Mouse (Mus musculus): ENCODE measurements around the gene Spint2. TPM values are rescaled to one million over a fixed set of nuclear protein-coding genes. Genes with fewer than 3 reads are reported as not detected.

The Spint2 gene
- polyA plus RNA-seq, 1 experiment from 2014 or later: 23.8 TPM

- peak within 1 kb of the TSS; percentile 85 for H3K4me2 ChIP-seq (replicated peaks)
- H3K4me3 ChIP-seq: peak within 1 kb of the TSS; percentile 53
- H3K9me3 ChIP-seq: no peaks in the 10 kb centered on the region
- under 1% methylated on average over 59 of the region's 59 CpGs for WGBS
- ATAC-seq (ENCODE audit: low FRiP score, low read depth): peak; percentile 25; the same call in 1 of the 2 replicates
- no peaks in the 10 kb centered on the region for H3K36me3 ChIP-seq
- peak within 1 kb of the TSS; percentile 30 for H3K27ac ChIP-seq (replicated peaks)
- H3K9ac ChIP-seq (replicated peaks): peak within 1 kb of the TSS; percentile 61
- H3K27me3 ChIP-seq: peaks cover 50% of the 10 kb centered on the region
- peaks cover 47% of the 10 kb centered on the region for H3K4me1 ChIP-seq
These were observed 7.4 kb upstream of the Spint2 start, which contains the start of gene Ppp1r14a for GRCm38 (mm10) chr7:29288942-29289638. Gene Ppp1r14a (plus strand): TSS chr7:29289308.

GRCm38 (mm10) chr7:29288079-29288478, 6.4 kb upstream of the Spint2 start:
- H3K36me3 ChIP-seq: no peaks in the 10 kb centered on the region
- H3K4me3 ChIP-seq: no peak overlapping the region
- H3K4me2 ChIP-seq (replicated peaks): no peak overlapping the region
- no peak overlapping the region for H3K27ac ChIP-seq (replicated peaks)
- H3K9me3 ChIP-seq: no peaks in the 10 kb centered on the region
- H3K27me3 ChIP-seq: peaks cover 59% of the 10 kb centered on the region
- WGBS: 87% methylated on average over 2 of the region's 2 CpGs
- ATAC-seq (ENCODE audit: low FRiP score, low read depth): no peak
- peaks cover 37% of the 10 kb centered on the region for H3K4me1 ChIP-seq
- no peak overlapping the region for H3K9ac ChIP-seq (replicated peaks)

- Histone ChIP-seq H3K4me1 (peaks cover 31% of the 10 kb centered on the region), H3K4me2 (replicated peaks) (no peak overlapping the region), H3K36me3 (no peaks in the 10 kb centered on the region), H3K27me3 (peaks cover 64% of the 10 kb centered on the region), H3K27ac (replicated peaks) (no peak overlapping the region), H3K9me3 (no peaks in the 10 kb centered on the region), H3K4me3 (no peak overlapping the region), H3K9ac (replicated peaks) (no peak overlapping the region)
- no peak for ATAC-seq (ENCODE audit: low FRiP score, low read depth)
- 89% methylated on average over 7 of the region's 7 CpGs for WGBS
These were observed 5.8 kb upstream of the Spint2 start for GRCm38 (mm10) chr7:29287481-29287880.

GRCm38 (mm10) chr7:29284523-29284922, 2.8 kb upstream of the Spint2 start:
- H3K4me3 ChIP-seq: no peak overlapping the region
- peaks cover 77% of the 10 kb centered on the region for H3K27me3 ChIP-seq

GRCm38 (mm10) chr7:29283876-29284275, 2.2 kb upstream of the Spint2 start:
- WGBS: 88% methylated on average over 4 of the region's 4 CpGs
- no peak for ATAC-seq (ENCODE audit: low FRiP score, low read depth)
- Histone ChIP-seq H3K36me3 (no peaks in the 10 kb centered on the region), H3K9me3 (no peaks in the 10 kb centered on the region), H3K9ac (replicated peaks) (no peak overlapping the region), H3K4me3 (no peak overlapping the region), H3K27me3 (peaks cover 70% of the 10 kb centered on the region), H3K27ac (replicated peaks) (no peak overlapping the region), H3K4me2 (replicated peaks) (no peak overlapping the region), H3K4me1 (peaks cover 18% of the 10 kb centered on the region)

More at GRCm38 (mm10) chr7:29284523-29284922, 2.8 kb upstream of the Spint2 start:
- ATAC-seq (ENCODE audit: low FRiP score, low read depth): no peak
- no peaks in the 10 kb centered on the region for H3K9me3 ChIP-seq
- H3K4me2 ChIP-seq (replicated peaks): no peak overlapping the region
- H3K27ac ChIP-seq (replicated peaks): no peak overlapping the region
- H3K9ac ChIP-seq (replicated peaks): no peak overlapping the region
- H3K4me1 ChIP-seq: peaks cover 25% of the 10 kb centered on the region
- WGBS: 96% methylated on average over 6 of the region's 6 CpGs
- H3K36me3 ChIP-seq: no peaks in the 10 kb centered on the region

- peaks cover 60% of the 10 kb centered on the region for H3K27me3 ChIP-seq
These were observed 402 bp upstream of the Spint2 start for GRCm38 (mm10) chr7:29282074-29282554.

GRCm38 (mm10) chr7:29280801-29281200, 911 bp downstream of the Spint2 start:
- peaks cover 52% of the 10 kb centered on the region for H3K27me3 ChIP-seq
- WGBS: 16% methylated on average over 13 of the region's 13 CpGs
- H3K27ac ChIP-seq (replicated peaks): no peak overlapping the region
- H3K4me3 ChIP-seq: peak overlapping the region; percentile 55
- ATAC-seq (ENCODE audit: low FRiP score, low read depth): no peak
- peak overlapping the region; percentile 89 for H3K4me2 ChIP-seq (replicated peaks)
- no peak overlapping the region; the same call in 1 of the 2 replicates for H3K9ac ChIP-seq (replicated peaks)
- no peaks in the 10 kb centered on the region for H3K36me3 ChIP-seq
- peaks cover 18% of the 10 kb centered on the region for H3K4me1 ChIP-seq
- no peaks in the 10 kb centered on the region for H3K9me3 ChIP-seq

More at GRCm38 (mm10) chr7:29282074-29282554, 402 bp upstream of the Spint2 start:
- no peak overlapping the region for H3K27ac ChIP-seq (replicated peaks)
- no peaks in the 10 kb centered on the region for H3K9me3 ChIP-seq
- peaks cover 18% of the 10 kb centered on the region for H3K4me1 ChIP-seq
- H3K4me2 ChIP-seq (replicated peaks): peak overlapping the region; percentile 89
- no peaks in the 10 kb centered on the region for H3K36me3 ChIP-seq
- no peak for ATAC-seq (ENCODE audit: low FRiP score, low read depth)
- 13% methylated on average over 21 of the region's 21 CpGs for WGBS
- H3K4me3 ChIP-seq: peak overlapping the region; percentile 55
- H3K9ac ChIP-seq (replicated peaks): peak overlapping the region; percentile 60

GRCm38 (mm10) chr7:29279924-29280323, 1.8 kb downstream of the Spint2 start:
- Histone ChIP-seq H3K27ac (replicated peaks) (no peak overlapping the region), H3K36me3 (no peaks in the 10 kb centered on the region), H3K4me1 (peaks cover 18% of the 10 kb centered on the region), H3K4me3 (no peak overlapping the region), H3K4me2 (replicated peaks) (no peak overlapping the region), H3K27me3 (peaks cover 52% of the 10 kb centered on the region), H3K9ac (replicated peaks) (no peak overlapping the region), H3K9me3 (no peaks in the 10 kb centered on the region)
- ATAC-seq (ENCODE audit: low FRiP score, low read depth): no peak
- 90% methylated on average over 8 of the region's 8 CpGs for WGBS

- no peaks in the 10 kb centered on the region for H3K36me3 ChIP-seq
- no peak overlapping the region for H3K4me2 ChIP-seq (replicated peaks)
- no peak for ATAC-seq (ENCODE audit: low FRiP score, low read depth)
- peaks cover 45% of the 10 kb centered on the region for H3K27me3 ChIP-seq
- no peak overlapping the region for H3K4me3 ChIP-seq
- H3K9ac ChIP-seq (replicated peaks): no peak overlapping the region
- peaks cover 18% of the 10 kb centered on the region for H3K4me1 ChIP-seq
- no peak overlapping the region for H3K27ac ChIP-seq (replicated peaks)
- H3K9me3 ChIP-seq: no peaks in the 10 kb centered on the region
These were observed 2.5 kb downstream of the Spint2 start for GRCm38 (mm10) chr7:29279261-29279660.

- H3K4me2 ChIP-seq (replicated peaks): no peak overlapping the region
- ATAC-seq (ENCODE audit: low FRiP score, low read depth): no peak
- peaks cover 18% of the 10 kb centered on the region for H3K4me1 ChIP-seq
- H3K27ac ChIP-seq (replicated peaks): no peak overlapping the region
- no peak overlapping the region for H3K9ac ChIP-seq (replicated peaks)
- H3K27me3 ChIP-seq: peaks cover 30% of the 10 kb centered on the region
- WGBS: 91% methylated on average over 4 of the region's 4 CpGs
- no peaks in the 10 kb centered on the region for H3K9me3 ChIP-seq
- H3K4me3 ChIP-seq: no peak overlapping the region
- no peaks in the 10 kb centered on the region for H3K36me3 ChIP-seq
These were observed 4.2 kb downstream of the Spint2 start for GRCm38 (mm10) chr7:29277510-29277909.

- Histone ChIP-seq H3K4me3 (no peak overlapping the region), H3K36me3 (no peaks in the 10 kb centered on the region), H3K27ac (replicated peaks) (no peak overlapping the region), H3K9ac (replicated peaks) (no peak overlapping the region), H3K4me1 (peaks cover 11% of the 10 kb centered on the region), H3K27me3 (peaks cover 22% of the 10 kb centered on the region), H3K9me3 (no peaks in the 10 kb centered on the region), H3K4me2 (replicated peaks) (no peak overlapping the region)
- ATAC-seq (ENCODE audit: low FRiP score, low read depth): no peak
- 86% methylated on average over 5 of the region's 5 CpGs for WGBS
These were observed 5.0 kb downstream of the Spint2 start for GRCm38 (mm10) chr7:29276715-29277114.

GRCm38 (mm10) chr7:29271687-29272465, 9.8 kb downstream of the Spint2 start:
- WGBS: 89% methylated on average over 8 of the region's 8 CpGs
- Histone ChIP-seq H3K36me3 (no peaks in the 10 kb centered on the region), H3K27ac (replicated peaks) (no peak overlapping the region), H3K9ac (replicated peaks) (no peak overlapping the region), H3K4me3 (no peak overlapping the region), H3K27me3 (no peaks in the 10 kb centered on the region), H3K9me3 (no peaks in the 10 kb centered on the region), H3K4me2 (replicated peaks) (no peak overlapping the region), H3K4me1 (no peaks in the 10 kb centered on the region)
- no peak for ATAC-seq (ENCODE audit: low FRiP score, low read depth)
